Mouse (Mus musculus): ENCODE data around the gene Csrp2. TPM values are rescaled to one million over a fixed set of nuclear protein-coding genes. Genes with fewer than 3 reads are reported as not detected.

Gene Csrp2
- polyA plus RNA-seq, 1 experiment: not detected

DNA sequence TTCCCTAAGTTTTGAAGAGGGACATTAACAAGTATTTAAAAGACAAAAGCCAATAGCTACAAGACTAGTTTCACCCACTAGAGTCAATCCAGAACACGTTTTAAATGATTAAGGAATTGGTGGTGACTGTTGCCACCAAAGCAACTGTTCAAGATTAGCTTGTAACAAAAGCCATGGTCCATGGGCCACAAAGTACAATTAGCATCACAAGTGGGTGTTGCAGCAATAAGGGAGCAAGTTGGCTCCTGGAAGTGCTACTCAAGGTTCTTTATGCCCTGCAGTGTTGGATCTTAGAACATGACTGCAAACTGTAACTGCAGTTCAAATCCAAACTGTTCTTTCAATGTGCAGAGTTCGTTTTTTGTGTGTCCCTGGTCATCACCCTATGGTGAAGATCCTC is 57.8 kb downstream of the Csrp2 start:
- TF ChIP-seq GATA1 (IDR thresholded peaks at IDR 0.05; ENCODE audit: low read length): no peak

DNA sequence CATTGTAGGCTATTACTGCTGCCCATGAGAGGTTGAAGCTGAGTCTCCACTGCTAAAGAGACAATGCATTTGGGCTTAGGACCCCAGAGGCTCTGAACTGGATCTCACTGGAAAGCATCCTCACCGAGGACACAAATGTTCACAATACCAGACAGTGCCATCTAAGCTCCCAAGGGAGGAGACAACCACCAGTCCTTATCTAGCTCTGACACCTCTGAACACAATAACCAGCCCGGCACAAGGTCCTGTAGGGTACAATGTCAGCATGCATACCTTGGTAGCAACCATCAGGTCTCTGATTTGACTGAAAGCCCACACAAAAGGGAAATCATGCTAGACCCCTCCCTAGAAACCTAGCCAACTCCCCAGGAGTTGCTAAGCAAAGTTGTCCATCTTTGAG is 59.8 kb downstream of the Csrp2 start:
- no peak for TF ChIP-seq GATA1 (IDR thresholded peaks at IDR 0.05; ENCODE audit: low read length)

DNA sequence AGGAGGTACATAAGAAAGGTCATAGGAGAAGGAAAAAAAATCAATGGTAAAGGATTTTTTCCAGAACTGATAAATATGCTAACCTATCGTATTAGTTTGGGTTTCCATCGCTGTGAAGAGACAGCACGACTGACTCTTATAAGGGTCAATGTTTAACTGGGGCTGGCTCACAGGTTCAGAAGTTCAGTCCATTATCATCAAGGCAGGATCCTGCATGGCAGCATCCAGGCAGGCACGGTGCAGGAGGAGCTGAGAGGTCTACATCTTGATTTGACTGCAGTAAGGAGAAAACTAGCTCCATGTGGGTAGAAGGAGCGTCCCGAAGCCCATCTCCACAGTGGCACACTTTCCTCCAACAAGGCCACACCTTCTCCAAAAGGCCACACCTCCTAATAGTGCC is 60.9 kb downstream of the Csrp2 start:
- no peak for TF ChIP-seq GATA1 (IDR thresholded peaks at IDR 0.05; ENCODE audit: low read length)

- TF ChIP-seq GATA1 (IDR thresholded peaks at IDR 0.05; ENCODE audit: low read length): no peak
Measured at GRCm38 (mm10) chr10:110982771-110983170, 63.2 kb downstream of the Csrp2 start.

DNA sequence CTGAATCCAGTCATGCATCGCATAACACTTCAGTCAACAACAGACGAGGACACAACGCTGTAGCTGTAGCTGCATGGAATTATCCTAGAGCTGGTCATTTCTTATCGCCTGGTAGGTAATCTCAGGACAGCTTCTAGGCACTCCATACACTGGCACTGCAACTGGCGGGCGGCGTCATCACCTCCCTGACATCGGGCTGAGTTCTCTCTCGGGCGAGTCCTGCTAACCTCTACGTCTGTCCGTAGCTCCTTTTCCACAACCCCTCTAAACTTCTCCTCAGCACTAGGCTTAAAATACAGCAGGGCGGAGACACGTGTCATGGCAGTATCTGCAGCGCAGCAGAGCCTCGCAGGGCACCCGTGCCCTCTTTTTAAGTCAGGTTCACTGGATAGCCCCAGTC is 67.1 kb downstream of the Csrp2 start:
- no peak for TF ChIP-seq GATA1 (IDR thresholded peaks at IDR 0.05; ENCODE audit: low read length)

Other genes with a start within 250 kb of the Csrp2 start
- gene E2f7, start 174.3 kb upstream of the Csrp2 start, polyA plus RNA-seq (2012): 47.1 and 52.7 TPM in 2 replicates
- gene Zdhhc17, start 90.4 kb downstream of the Csrp2 start, polyA plus RNA-seq (2012): 1.3 and 1.4 TPM in 2 replicates
- 6.5 and 6.6 TPM in 2 replicates for gene Osbpl8, start 245.0 kb downstream of the Csrp2 start, polyA plus RNA-seq (2012)